Comparison of ENCODE assay signal across 25 mouse cellular contexts in the genomic region with DNA sequence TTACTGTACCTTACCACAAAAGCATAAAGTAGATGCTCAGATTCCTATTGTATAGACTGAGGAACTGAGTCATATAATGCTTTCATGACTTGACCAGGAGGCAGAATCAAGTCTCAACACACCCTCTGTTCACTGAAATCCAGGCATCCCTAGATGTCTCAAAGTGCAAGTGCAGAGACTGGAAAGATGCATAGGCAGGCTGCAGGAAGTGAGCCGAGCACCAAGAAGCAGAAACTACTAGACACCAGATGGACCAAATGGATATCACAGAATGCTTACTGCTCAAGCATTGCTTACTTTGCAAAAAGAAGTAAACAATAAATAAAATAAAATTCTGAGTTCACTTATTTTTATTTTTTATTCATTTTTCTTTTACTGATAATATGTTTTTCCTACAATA.
"Had no signal": no experiment of that assay in that cellular context is flagged by ENCODE, and none has a peak within 500 bp of the region (broad histone marks: within the 10 kb centered on the region; RNA-seq: fewer than 3 reads in every experiment).

No protein-coding gene starts in this region.

- H3K27me3 ChIP-seq: limb, embryonic 13.5 days; liver, embryonic 12.5 days; liver, embryonic 15.5 days; lung, embryonic 15.5 days; megakaryocyte, embryonic 14.5 days; neural tube, embryonic 13.5 days; stomach, embryonic 15.5 days had no signal

- H3K9me3 ChIP-seq: limb, embryonic 10.5 days; limb, embryonic 13.5 days; liver, embryonic 12.5 days; liver, embryonic 15.5 days; lung, embryonic 15.5 days; megakaryocyte, embryonic 14.5 days; neural tube, embryonic 13.5 days; stomach, embryonic 15.5 days had no signal

- H3K4me3 ChIP-seq: layer of hippocampus, adult 2 months; limb, embryonic 10.5 days; limb, embryonic 13.5 days; liver, embryonic 12.5 days; liver, embryonic 15.5 days; lung, embryonic 15.5 days; megakaryocyte, embryonic 14.5 days; myocyte; neural tube, embryonic 13.5 days; stomach, embryonic 15.5 days had no signal

- H3K9ac ChIP-seq: limb, embryonic 13.5 days; liver, embryonic 12.5 days; liver, embryonic 15.5 days; lung, embryonic 15.5 days; neural tube, embryonic 13.5 days; stomach, embryonic 15.5 days had no signal

- H3K36me3 ChIP-seq: limb, embryonic 10.5 days; limb, embryonic 13.5 days; liver, embryonic 12.5 days; liver, embryonic 15.5 days; lung, embryonic 15.5 days; neural tube, embryonic 13.5 days; stomach, embryonic 15.5 days had no signal

- H3K4me1 ChIP-seq: liver, embryonic 15.5 days had no signal

- H3K27ac ChIP-seq: kidney, postnatal 0 days; layer of hippocampus, adult 2 months; limb, embryonic 10.5 days; limb, embryonic 13.5 days; liver, embryonic 12.5 days; liver, embryonic 15.5 days; lung, embryonic 15.5 days; neural tube, embryonic 13.5 days had no signal

- ATAC-seq: liver, embryonic 12.5 days had no signal

- H3K4me2 ChIP-seq: limb, embryonic 13.5 days; liver, embryonic 12.5 days; liver, embryonic 15.5 days; lung, embryonic 15.5 days; midbrain, embryonic 11.5 days; neural tube, embryonic 13.5 days; stomach, embryonic 15.5 days had no signal

- DNase-seq: kidney, adult 2 months; kidney, postnatal 25 days; layer of hippocampus, adult 9-11 months; liver; lung, adult 18-20 months; lung, postnatal 10 days; lung, postnatal 36 days; retina, postnatal 1 day; right cerebral cortex, postnatal 25 days; spleen, adult 18-20 months; thymus, adult 2 months; thymus, postnatal 14 days; thymus, postnatal 4 days had no signal
